Mouse (Mus musculus) stomach, postnatal 0 days (tissue): ENCODE data around the gene Cdh4. TPM values are rescaled to one million over a fixed set of nuclear protein-coding genes. Genes with fewer than 3 reads are reported as not detected.
A peak's percentile ranks its signal among the peaks of the same experiment; 100 is the strongest.

ENCODE experiments used
- ATAC-seq: fragments of 200-750 bp; cut with Nextera tagmentation; 2 replicates; pipeline ENCODE4 v1.8.0; 2017; ENCODE audit not compliant: low FRiP score, low TSS enrichment
- DNase-seq: peaks from one replicate; pipeline ENCODE4 v3.0.0-alpha.2; 2016; ENCODE audit warnings: low spot score
- H3K27ac ChIP-seq: fragments of 300-500 bp; sonication (generic); replicated peaks from 2 replicates; pipeline ENCODE4 v1.5.1; 2014; ENCODE audit warnings: mild to moderate bottlenecking, control low read depth
- H3K27me3 ChIP-seq: fragments of 300-500 bp; sonication (generic); 2 replicates; pipeline ENCODE4 v1.6.1; 2014; ENCODE audit warnings: low read length; ENCODE audit not compliant: control insufficient read depth, insufficient read depth
- H3K36me3 ChIP-seq: fragments of 300-500 bp; sonication (generic); 2 replicates; pipeline ENCODE4 v1.6.1; 2014; ENCODE audit warnings: low read length, mixed read lengths; ENCODE audit not compliant: control insufficient read depth, insufficient read depth
- H3K4me1 ChIP-seq: fragments of 300-500 bp; sonication (generic); replicated peaks from 2 replicates; pipeline ENCODE4 v1.6.1; 2014; ENCODE audit warnings: antibody characterized with exemption; ENCODE audit not compliant: control insufficient read depth, insufficient read depth
- H3K4me2 ChIP-seq: fragments of 300-500 bp; sonication (generic); replicated peaks from 2 replicates; pipeline ENCODE4 v1.6.1; 2014; ENCODE audit warnings: low read depth, mild to moderate bottlenecking, control low read depth, moderate library complexity
- H3K4me3 ChIP-seq: fragments of 300-500 bp; sonication (generic); 2 replicates; pipeline ENCODE4 v1.5.1; 2014; ENCODE audit warnings: low read depth, low read length, control low read depth
- H3K9ac ChIP-seq: fragments of 300-500 bp; sonication (generic); 2 replicates; pipeline ENCODE4 v1.6.1; 2014; ENCODE audit warnings: mild to moderate bottlenecking, low read length, control low read depth, mixed read lengths
- H3K9me3 ChIP-seq: fragments of 300-500 bp; sonication (generic); 2 replicates; pipeline ENCODE4 v1.6.1; 2016; ENCODE audit warnings: low read length; ENCODE audit not compliant: control insufficient read depth
- CTCF ChIP-seq: IDR thresholded peaks from 2 replicates; pipeline ENCODE4 v1.5.1; 2016; ENCODE audit warnings: antibody characterized with exemption, low read depth, mild to moderate bottlenecking, moderate library complexity
- EP300 ChIP-seq: optimal IDR thresholded peaks from 2 replicates; pipeline ENCODE3; 2016; ENCODE audit warnings: antibody characterized with exemption
- WGBS: fragments of 180-500 bp; shearing (Covaris S2); extraction: QIAGEN DNeasy Blood & Tissue Kit; methylation state at CpG from one replicate; pipeline ENCODE4 v1.1.7; 2014; 5-methylcytosine and 5-hydroxymethylcytosine counted together
- polyA plus RNA-seq: library from polyadenylated mRNA; unstranded; fragments of >200 nt; fragmentation: Nextera tagmentation; extraction: Ambion mirVana; gene quantifications from 2 replicates; pipeline ENCODE4 v1.2.1, GENCODE M21; 2015

Gene Cdh4
- polyA plus RNA-seq, 1 experiment from 2014 or later = 3.1 TPM

DNA sequence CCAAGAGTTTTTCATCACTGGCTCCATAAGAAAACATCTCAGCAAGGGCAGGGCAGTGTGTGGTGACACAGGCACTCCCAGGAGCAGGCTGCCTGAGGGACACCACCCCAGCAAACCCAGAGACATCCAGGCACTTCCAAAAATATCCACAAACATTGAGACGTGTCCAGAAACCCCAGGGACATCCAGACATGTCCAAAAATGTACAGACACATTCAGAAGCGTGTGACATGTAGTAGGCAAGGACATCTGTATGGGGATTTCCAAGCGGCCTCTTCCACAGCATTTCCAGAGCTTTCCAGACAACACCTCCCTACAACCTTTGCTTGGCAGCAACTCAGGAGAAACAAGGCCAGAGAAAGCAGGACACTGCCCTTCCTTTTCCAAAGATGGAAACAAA is 425.4 kb downstream of the Cdh4 start:
- no peak for ATAC-seq
- 57% methylated on average over 3 of the region's 3 CpGs for WGBS
- Histone ChIP-seq H3K4me3 (no peak overlapping the region), H3K27ac (no peak overlapping the region), H3K4me1 (no peaks in the 10 kb centered on the region), H3K4me2 (no peak overlapping the region), H3K9me3 (no peaks in the 10 kb centered on the region), H3K9ac (no peak overlapping the region), H3K27me3 (no peaks in the 10 kb centered on the region), H3K36me3 (no peaks in the 10 kb centered on the region)
- TF ChIP-seq EP300 (no peak), CTCF (no peak)
- DNase-seq = no peak

- no peak overlapping the region for H3K4me3 ChIP-seq
- no peaks in the 10 kb centered on the region for H3K27me3 ChIP-seq
- no peak for DNase-seq
- no peak for ATAC-seq
- TF ChIP-seq EP300 (no peak), CTCF (no peak)
- no peaks in the 10 kb centered on the region for H3K36me3 ChIP-seq
- H3K27ac ChIP-seq = no peak overlapping the region
- H3K9me3 ChIP-seq = no peaks in the 10 kb centered on the region
- no peak overlapping the region for H3K9ac ChIP-seq
- no peaks in the 10 kb centered on the region for H3K4me1 ChIP-seq
- 27% methylated on average over 2 of the region's 2 CpGs for WGBS
- no peak overlapping the region for H3K4me2 ChIP-seq
These were observed 427.6 kb downstream of the Cdh4 start for GRCm38 (mm10) chr2:179869871-179870270.

DNA sequence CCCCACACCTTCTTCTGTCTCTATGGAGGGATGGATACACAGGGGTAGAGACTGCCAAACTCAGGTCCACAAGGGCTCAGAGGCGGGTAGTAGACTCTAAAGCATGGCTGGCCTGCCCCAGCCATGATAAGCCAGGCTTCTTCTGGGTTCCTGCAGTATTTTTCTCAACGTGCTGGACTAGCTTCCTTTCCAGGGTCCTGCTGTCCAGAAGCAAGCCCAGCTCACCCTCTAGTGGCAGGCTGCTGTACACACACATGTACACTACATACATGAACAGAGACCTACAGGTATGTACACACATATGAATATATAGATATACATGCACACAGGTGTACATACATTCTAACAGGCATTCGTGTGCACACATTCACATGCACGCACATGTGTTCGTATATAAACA is 430.5 kb downstream of the Cdh4 start:
- ATAC-seq (peak; percentile 46), DNase-seq (peak; percentile 39)
- H3K9ac ChIP-seq = no peak overlapping the region
- no peaks in the 10 kb centered on the region for H3K9me3 ChIP-seq
- no peaks in the 10 kb centered on the region for H3K36me3 ChIP-seq
- no peak overlapping the region for H3K27ac ChIP-seq
- H3K4me3 ChIP-seq = no peak overlapping the region
- WGBS = 59% methylated on average over 5 of the region's 5 CpGs
- H3K27me3 ChIP-seq = no peaks in the 10 kb centered on the region
- H3K4me1 ChIP-seq = no peaks in the 10 kb centered on the region
- TF ChIP-seq CTCF (peak; percentile 88), EP300 (no peak)
- H3K4me2 ChIP-seq = no peak overlapping the region

DNA sequence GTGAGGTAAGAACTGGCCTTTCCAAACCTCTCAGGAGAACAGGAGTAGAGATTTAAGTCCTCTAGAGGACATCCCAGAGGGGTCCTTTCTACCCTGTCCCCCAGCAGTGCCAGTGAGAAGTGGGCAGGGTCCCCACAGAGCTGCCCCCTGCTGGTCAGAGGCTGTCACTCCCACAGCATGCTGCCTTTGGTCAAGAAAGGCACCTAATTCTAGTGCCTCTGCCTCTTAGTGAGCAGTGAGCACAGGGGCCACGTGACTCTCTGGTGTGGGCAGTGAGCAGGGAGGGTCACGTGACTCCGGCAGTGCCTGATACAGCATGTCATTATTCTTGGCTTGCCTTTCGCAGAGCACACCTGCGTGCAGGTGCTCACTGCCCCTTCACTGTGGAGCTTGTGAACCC is 431.1 kb downstream of the Cdh4 start:
- no peak overlapping the region for H3K4me3 ChIP-seq
- no peaks in the 10 kb centered on the region for H3K4me1 ChIP-seq
- no peak overlapping the region for H3K9ac ChIP-seq
- H3K27me3 ChIP-seq = no peaks in the 10 kb centered on the region
- no peak overlapping the region for H3K27ac ChIP-seq
- peak; percentile 74 for DNase-seq
- TF ChIP-seq CTCF (peak; percentile 67), EP300 (no peak)
- H3K9me3 ChIP-seq = no peaks in the 10 kb centered on the region
- H3K36me3 ChIP-seq = no peaks in the 10 kb centered on the region
- ATAC-seq = peak; percentile 69
- H3K4me2 ChIP-seq = no peak overlapping the region
- 25% methylated on average over 5 of the region's 5 CpGs for WGBS

- peak; percentile 53; the same call in 1 of the 2 replicates for ATAC-seq
- TF ChIP-seq CTCF = peak; percentile 92
- no peak for TF ChIP-seq EP300
These were observed 432.9 kb downstream of the Cdh4 start for GRCm38 (mm10) chr2:179875147-179875546.

DNA sequence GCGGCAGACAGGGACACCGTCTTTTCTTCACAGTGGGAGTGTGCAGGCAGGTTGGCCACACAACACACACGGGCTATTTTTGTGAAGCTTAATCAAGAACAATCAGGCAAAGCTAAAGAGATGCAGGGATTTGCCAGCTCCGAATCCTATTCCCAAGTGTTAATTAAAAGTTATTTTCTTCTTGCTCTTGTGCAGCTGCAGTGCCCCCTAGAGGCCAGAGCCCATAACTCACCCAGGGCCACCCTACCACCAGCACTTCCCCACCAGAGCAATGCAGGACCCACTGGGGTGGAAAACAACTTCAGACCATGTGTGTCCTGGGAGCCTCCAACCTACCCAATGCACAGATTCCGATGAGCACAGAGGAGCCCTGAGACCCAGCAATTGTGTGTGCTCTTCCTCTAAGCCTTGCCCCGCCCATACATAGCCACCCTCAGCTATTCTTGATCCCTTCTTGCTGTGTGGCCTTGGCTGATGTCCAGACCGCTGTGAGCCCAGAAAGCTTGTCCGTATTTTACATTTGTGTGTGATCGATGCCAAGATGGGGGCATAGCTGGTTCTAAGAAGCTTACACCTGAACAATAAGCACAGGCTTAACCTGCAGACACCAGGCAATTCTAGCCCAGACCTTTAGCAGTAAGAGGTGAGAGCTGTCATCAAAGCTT is 435.5 kb downstream of the Cdh4 start:
- no peak for ATAC-seq
- peak; percentile 72 for TF ChIP-seq CTCF
- TF ChIP-seq EP300 = no peak
- DNase-seq = peak; percentile 56
- Histone ChIP-seq H3K9ac (no peak overlapping the region), H3K4me2 (no peak overlapping the region), H3K4me1 (no peaks in the 10 kb centered on the region), H3K4me3 (no peak overlapping the region), H3K36me3 (no peaks in the 10 kb centered on the region), H3K9me3 (no peaks in the 10 kb centered on the region), H3K27me3 (no peaks in the 10 kb centered on the region), H3K27ac (no peak overlapping the region)
- WGBS = 55% methylated on average over 9 of the region's 9 CpGs

More at GRCm38 (mm10) chr2:179875147-179875546, 432.9 kb downstream of the Cdh4 start:
- no peaks in the 10 kb centered on the region for H3K4me1 ChIP-seq
- DNase-seq = peak; percentile 71
- H3K9me3 ChIP-seq = no peaks in the 10 kb centered on the region
- H3K27me3 ChIP-seq = no peaks in the 10 kb centered on the region
- H3K36me3 ChIP-seq = no peaks in the 10 kb centered on the region
- no peak overlapping the region for H3K4me2 ChIP-seq
- H3K27ac ChIP-seq = no peak overlapping the region
- H3K9ac ChIP-seq = no peak overlapping the region
- no peak overlapping the region for H3K4me3 ChIP-seq
- 0% methylated on average over 3 of the region's 3 CpGs for WGBS
